Mouse (Mus musculus) CH12.LX (cell line): Measurements from ENCODE around the gene Qk. TPM values are rescaled to one million over a fixed set of nuclear protein-coding genes. Genes with fewer than 3 reads are reported as not detected.

ENCODE experiments used
- DNase-seq: peaks from one replicate; pipeline ENCODE4 v3.0.0-alpha.2; 2013; ENCODE audit errors: extremely low read depth
- H3K27ac ChIP-seq: 2 replicates; pipeline ENCODE4 v1.5.1; 2012; ENCODE audit warnings: low read depth, mild to moderate bottlenecking, control low read depth, moderate library complexity; ENCODE audit not compliant: insufficient read depth
- H3K27me3 ChIP-seq: replicated peaks from 2 replicates; pipeline ENCODE3; 2012; ENCODE audit warnings: inconsistent platforms
- H3K36me3 ChIP-seq, 2 experiments: replicated peaks in 1 of 2; 2 replicates each; pipeline versions ENCODE3 to v1.6.1; 2012; ENCODE audit warnings: inconsistent platforms in 1 of 2, low read length in 1 of 2, mild to moderate bottlenecking in 1 of 2, mixed read lengths in 1 of 2, moderate library complexity in 1 of 2; ENCODE audit not compliant: control insufficient read depth in 1 of 2, insufficient read depth in 1 of 2
- H3K4me1 ChIP-seq, 2 experiments: 2 replicates each; pipeline ENCODE4 v1.6.1; 2012; ENCODE audit warnings: inconsistent platforms in 1 of 2, moderate library complexity in 1 of 2; ENCODE audit not compliant: insufficient read depth in 2 of 2, control insufficient read depth in 1 of 2
- H3K4me2 ChIP-seq: 2 replicates; pipeline ENCODE4 v1.6.1; 2012; ENCODE audit warnings: low read depth, mild to moderate bottlenecking, control low read depth; ENCODE audit not compliant: poor library complexity, insufficient read depth, severe bottlenecking
- H3K4me3 ChIP-seq, 3 experiments: fragments of 150-350 bp in 1 of 3; sonication (generic) in 1 of 3; replicated peaks in 1 of 3; 2 replicates each; pipeline versions ENCODE3 to v1.5.1; 2011 to 2012; ENCODE audit warnings: low read depth in 2 of 3, low read length in 2 of 3, mild to moderate bottlenecking in 2 of 3, moderate library complexity in 2 of 3, control low read depth in 1 of 3, improper control_type of control experiment in 1 of 3, inconsistent platforms in 1 of 3, mixed read lengths in 1 of 3; ENCODE audit not compliant: poor library complexity in 1 of 3
- H3K79me2 ChIP-seq: replicated peaks from 2 replicates; pipeline ENCODE4 v1.6.1; 2012; ENCODE audit warnings: mild to moderate bottlenecking, moderate library complexity; ENCODE audit not compliant: control insufficient read depth, poor library complexity, insufficient read depth, severe bottlenecking; ENCODE audit errors: extremely low read depth
- H3K9ac ChIP-seq: 2 replicates; pipeline ENCODE4 v1.6.1; 2012; ENCODE audit warnings: low read depth, mild to moderate bottlenecking, control low read depth, moderate library complexity; ENCODE audit not compliant: insufficient read depth
- H3K9me3 ChIP-seq: replicated peaks from 2 replicates; pipeline ENCODE3; 2012; ENCODE audit warnings: low read length, inconsistent platforms, mixed read lengths
- BHLHE40 ChIP-seq: IDR thresholded peaks from 2 replicates; pipeline ENCODE4 v1.6.1; 2011; ENCODE audit warnings: mild to moderate bottlenecking, low read depth, low read length, improper control_type of control experiment
- CHD2 ChIP-seq: IDR thresholded peaks from 2 replicates; pipeline ENCODE4 v1.6.1; 2011; ENCODE audit warnings: low read length, improper control_type of control experiment
- IRF4 ChIP-seq: IDR thresholded peaks from 2 replicates; pipeline ENCODE4 v1.6.1; 2014; ENCODE audit warnings: low read depth, mild to moderate bottlenecking, inconsistent platforms, low read length, improper control_type of control experiment
- JUN ChIP-seq: IDR thresholded peaks from 2 replicates; pipeline ENCODE4 v1.6.1; 2011; ENCODE audit warnings: low read depth, mild to moderate bottlenecking, low read length, improper control_type of control experiment, moderate library complexity; ENCODE audit not compliant: insufficient read depth
- JUND ChIP-seq: conservative IDR thresholded peaks from 2 replicates; pipeline ENCODE4 v1.6.1; 2011; ENCODE audit warnings: low read depth, low read length, improper control_type of control experiment
- MAZ ChIP-seq: IDR thresholded peaks from 2 replicates; pipeline ENCODE4 v1.6.1; 2012; ENCODE audit warnings: low read depth, mild to moderate bottlenecking, inconsistent platforms, low read length, improper control_type of control experiment, moderate library complexity
- MEF2A ChIP-seq: IDR thresholded peaks from 2 replicates; pipeline ENCODE4 v1.6.1; 2014; ENCODE audit warnings: low read depth, mild to moderate bottlenecking, inconsistent platforms, low read length, improper control_type of control experiment, borderline replicate concordance
- MXI1 ChIP-seq: IDR thresholded peaks from 2 replicates; pipeline ENCODE4 v1.6.1; 2011; ENCODE audit warnings: mild to moderate bottlenecking, low read depth, low read length, improper control_type of control experiment
- NELFE ChIP-seq: IDR thresholded peaks from 2 replicates; pipeline ENCODE4 v1.6.1; 2011; ENCODE audit warnings: low read depth, low read length, improper control_type of control experiment
- POLR2A ChIP-seq: IDR thresholded peaks from 2 replicates; pipeline ENCODE4 v1.6.1; 2011; ENCODE audit warnings: low read depth, mild to moderate bottlenecking, improper control_type of control experiment, low read length
- RAD21 ChIP-seq: IDR thresholded peaks from 2 replicates; pipeline ENCODE4 v1.6.1; 2011; ENCODE audit warnings: low read depth, mild to moderate bottlenecking, low read length, improper control_type of control experiment, moderate library complexity
- TCF12 ChIP-seq: IDR thresholded peaks from 2 replicates; pipeline ENCODE4 v1.6.1; 2014; ENCODE audit warnings: low read depth, mild to moderate bottlenecking, inconsistent platforms, low read length, improper control_type of control experiment
- USF2 ChIP-seq: conservative IDR thresholded peaks from 2 replicates; pipeline ENCODE4 v1.6.1; 2011; ENCODE audit warnings: low read depth, low read length, improper control_type of control experiment
- ZKSCAN1 ChIP-seq: IDR thresholded peaks from 2 replicates; pipeline ENCODE4 v1.6.1; 2012; ENCODE audit warnings: low read depth, inconsistent platforms, low read length, improper control_type of control experiment, borderline replicate concordance
- dilution Hi-C: fragments of 300-500 bp; cut with MboI; formaldehyde crosslinking; loops from 2 replicates; pipeline ENCODE4 v1.14.3; 2020; ENCODE audit warnings: low sequenced_read_pairs; ENCODE audit not compliant: extremely low pct_unique_long_range_greater_than_20kb, extremely low pct_ligation_motif_present
- in situ Hi-C: fragments of 300-500 bp; cut with MboI; formaldehyde crosslinking; loops from 3 replicates; pipeline ENCODE4 v1.14.3; 2019; ENCODE audit warnings: low sequenced_read_pairs, low pct_ligation_motif_present, low pct_unique_long_range_greater_than_20kb, mixed read lengths
- polyA plus RNA-seq: library from polyadenylated mRNA; unstranded; fragments of >175 nt; gene quantifications from 2 replicates; pipeline ENCODE4 v1.2.1, GENCODE M21; 2012; ENCODE audit warnings: low read depth; ENCODE audit not compliant: insufficient read length
- total RNA-seq, 2 experiments: library from RNA; depleted of rRNA; stranded (reverse); fragments of 300-350 nt in 1 of 2; fragments of >200 nt in 1 of 2; gene quantifications; 2 replicates each; pipeline ENCODE4 v1.2.3; 2012 to 2014

Qk gene
- total and polyA plus RNA-seq, 3 experiments, result 22.2 to 51.4 (median 29.3) TPM

GRCm38 (mm10) chr17:10334957-10335690 is 15.5 kb upstream of the Qk start:
- no peak for DNase-seq
- Histone ChIP-seq H3K27ac (no peak overlapping the region), H3K4me3 (no peak overlapping the region), H3K79me2 (no peaks in the 10 kb centered on the region), H3K9me3 (no peaks in the 10 kb centered on the region), H3K4me1 (no peaks in the 10 kb centered on the region), H3K36me3 (no peaks in the 10 kb centered on the region), H3K4me2 (no peak overlapping the region), H3K9ac (no peak overlapping the region), H3K27me3 (no peaks in the 10 kb centered on the region)
- in situ Hi-C loops (no loop called here), dilution Hi-C loops (no loop called here)
- TF ChIP-seq IRF4 (no peak), POLR2A (no peak), ZKSCAN1 (no peak), MEF2A (no peak), JUND (no peak), USF2 (no peak)

DNA sequence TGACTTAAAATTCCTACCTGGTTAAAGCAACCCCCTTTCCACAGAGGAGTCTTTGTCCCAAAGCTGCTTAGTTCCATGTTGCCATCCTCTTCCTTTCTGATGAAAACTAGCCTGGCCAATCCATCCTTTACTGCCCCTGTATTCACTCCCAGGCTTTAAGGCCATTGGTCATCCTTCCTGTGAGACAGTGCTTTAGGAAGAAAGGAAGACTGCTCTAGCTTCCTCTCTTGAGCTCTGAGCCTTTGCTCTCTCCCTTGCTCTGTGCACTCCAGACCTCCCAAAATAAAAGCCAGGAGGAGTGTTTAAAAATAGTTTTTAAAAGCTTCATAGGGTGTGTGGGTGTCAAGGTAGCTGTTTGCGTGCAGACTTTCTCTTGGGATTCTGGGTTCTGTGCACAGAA is 14.8 kb upstream of the Qk start:
- Histone ChIP-seq H3K9me3 (no peaks in the 10 kb centered on the region), H3K4me2 (no peak overlapping the region), H3K9ac (no peak overlapping the region), H3K27me3 (no peaks in the 10 kb centered on the region), H3K4me1 (no peaks in the 10 kb centered on the region), H3K4me3 (no peak overlapping the region), H3K36me3 (no peaks in the 10 kb centered on the region), H3K27ac (no peak overlapping the region), H3K79me2 (no peaks in the 10 kb centered on the region)
- no peak for DNase-seq
- in situ Hi-C loops, result no loop called here
- no peak for TF ChIP-seq CHD2
- no peak for TF ChIP-seq MAZ
- no peak for TF ChIP-seq TCF12
- TF ChIP-seq MXI1, result no peak
- TF ChIP-seq ZKSCAN1, result no peak
- no peak for TF ChIP-seq RAD21
- no peak for TF ChIP-seq IRF4
- TF ChIP-seq POLR2A, result no peak
- no peak for TF ChIP-seq JUND
- TF ChIP-seq NELFE, result no peak
- no peak for TF ChIP-seq JUN
- no peak for TF ChIP-seq BHLHE40
- dilution Hi-C loops, result no loop called here
